In genomic region chr17:47511111-47512020, GRCm38 (mm10) we compare ENCODE assay signal across 1 mouse cellular context.
TF ChIP-seq lines count a peak whose summit lies in the region.

No protein-coding gene starts in this region.

TF ChIP-seq in CH12.LX, 34 proteins besides CTCF, POLR2A, EP300 and RAD21 (continued from another document):
- peak; percentile 57 for TF ChIP-seq JUND (conservative IDR thresholded peaks at IDR 0.05; ENCODE audit: low read depth, low read length)
- TF ChIP-seq ELF1 (IDR thresholded peaks at IDR 0.05; ENCODE audit: low read depth, low read length): peak; percentile 66
- TF ChIP-seq PAX5 (IDR thresholded peaks at IDR 0.05; ENCODE audit: low read length): no peak
- peak; percentile 72 for TF ChIP-seq MEF2A (IDR thresholded peaks at IDR 0.05; ENCODE audit: borderline replicate concordance, low read depth, low read length)
- TF ChIP-seq E2F4 (IDR thresholded peaks at IDR 0.05; ENCODE audit: insufficient replicate concordance, low read depth, low read length): no peak
- no peak for TF ChIP-seq RCOR1 (conservative IDR thresholded peaks at IDR 0.05; ENCODE audit: low read depth, low read length)
- no peak; the same call in 1 of the 2 replicates for TF ChIP-seq MAX (IDR thresholded peaks at IDR 0.05; ENCODE audit: low read length)
- TF ChIP-seq JUN (IDR thresholded peaks at IDR 0.05; ENCODE audit: insufficient read depth, low read depth, low read length): 0 out of 2 replicates have a peak, but pooled peaks have one; percentile 34
- TF ChIP-seq CHD1 (IDR thresholded peaks at IDR 0.05; ENCODE audit: low read depth, low read length): 0 out of 2 replicates have a peak, but pooled peaks have one; percentile 55
- TF ChIP-seq USF1 (IDR thresholded peaks at IDR 0.05; ENCODE audit: low read depth, low read length): no peak
- peak; percentile 47; the same call in 1 of the 2 replicates for TF ChIP-seq IRF4 (IDR thresholded peaks at IDR 0.05; ENCODE audit: low read depth, low read length)
- TF ChIP-seq ZNF384 (IDR thresholded peaks at IDR 0.05; ENCODE audit: low read depth, low read length): peak; percentile 25; the same call in 1 of the 2 replicates
- TF ChIP-seq NELFE (IDR thresholded peaks at IDR 0.05; ENCODE audit: low read depth, low read length): peak; percentile 62; the same call in 1 of the 2 replicates
- no peak; the same call in 1 of the 2 replicates for TF ChIP-seq GABPA (IDR thresholded peaks at IDR 0.05; ENCODE audit: insufficient replicate concordance, low read depth, low read length)
- TF ChIP-seq MAZ (IDR thresholded peaks at IDR 0.05; ENCODE audit: low read depth, low read length): peak; percentile 60; the same call in 1 of the 2 replicates
- peak; percentile 26; the same call in 1 of the 2 replicates for TF ChIP-seq POLR2AphosphoS2 (IDR thresholded peaks at IDR 0.05; ENCODE audit: low read depth, low read length)
- peak; percentile 23; the same call in 1 of the 2 replicates for TF ChIP-seq ZC3H11A (IDR thresholded peaks at IDR 0.05; ENCODE audit: low read depth, low read length)
- TF ChIP-seq SMC3 (IDR thresholded peaks at IDR 0.05; ENCODE audit: low read depth, low read length): peak; percentile 84
- TF ChIP-seq KAT2A (IDR thresholded peaks at IDR 0.05; ENCODE audit: insufficient replicate concordance, low read length): no peak
- TF ChIP-seq ZMIZ1 (IDR thresholded peaks at IDR 0.05; ENCODE audit: low read depth, low read length): peak; percentile 25; the same call in 1 of the 2 replicates
- no peak for TF ChIP-seq UBTF (IDR thresholded peaks at IDR 0.05; ENCODE audit: low read depth, low read length)
- peak; percentile 92 for TF ChIP-seq SIN3A (IDR thresholded peaks at IDR 0.05; ENCODE audit: low read length)
- no peak for TF ChIP-seq TBP (conservative IDR thresholded peaks at IDR 0.05; ENCODE audit: low read depth, low read length)
- peak; percentile 70; the same call in 1 of the 2 replicates for TF ChIP-seq TCF12 (IDR thresholded peaks at IDR 0.05; ENCODE audit: low read depth, low read length)
- TF ChIP-seq ZKSCAN1 (IDR thresholded peaks at IDR 0.05; ENCODE audit: borderline replicate concordance, low read depth, low read length): no peak
- TF ChIP-seq MXI1 (IDR thresholded peaks at IDR 0.05; ENCODE audit: low read depth, low read length): peak; percentile 33
- TF ChIP-seq HCFC1 (IDR thresholded peaks at IDR 0.05; ENCODE audit: low read depth, low read length): peak; percentile 65
